Mouse (Mus musculus) urinary bladder, postnatal 4 days (tissue): ENCODE results near the gene Fstl4.

ENCODE experiments used
- DNase-seq, 2 experiments: peaks; one replicate each; pipeline ENCODE4 v3.0.0; 2021 to 2022; ENCODE audit warnings: low spot score in 2 of 2

The Fstl4 gene

DNA sequence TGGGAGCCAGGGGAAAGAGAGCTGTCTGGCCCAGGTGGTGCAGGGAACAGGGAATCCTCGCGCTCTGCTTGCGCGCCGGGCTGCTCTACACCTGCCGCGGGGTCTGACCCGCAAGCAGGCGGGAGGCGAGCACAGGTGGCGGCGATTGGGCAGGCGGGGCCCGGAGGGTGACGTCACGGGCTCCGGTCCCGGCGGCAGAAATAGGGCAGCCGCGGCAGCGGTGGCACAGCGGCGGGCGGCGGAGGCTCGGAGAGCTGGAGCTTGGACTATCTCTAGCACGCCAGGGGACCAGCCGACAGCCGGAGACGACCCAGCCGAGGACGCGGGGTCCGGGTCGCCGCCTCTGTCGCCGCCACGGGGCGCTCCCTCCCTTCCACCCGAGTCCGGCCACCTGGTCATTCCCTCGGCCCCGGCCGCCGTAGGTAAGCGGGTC, at the start of gene Fstl4:
Gene Fstl4, plus strand, starts transcription at position 174 of the 433 bp plus-strand sequence.
- peak in 1 of 2 experiments; percentile 20 for DNase-seq

- DNase-seq: no peak
Measured at GRCm38 (mm10) chr11:52718570-52718969, 45.9 kb upstream of the Fstl4 start.

GRCm38 (mm10) chr11:52721087-52721486, 43.3 kb upstream of the Fstl4 start:
- no peak for DNase-seq

DNA sequence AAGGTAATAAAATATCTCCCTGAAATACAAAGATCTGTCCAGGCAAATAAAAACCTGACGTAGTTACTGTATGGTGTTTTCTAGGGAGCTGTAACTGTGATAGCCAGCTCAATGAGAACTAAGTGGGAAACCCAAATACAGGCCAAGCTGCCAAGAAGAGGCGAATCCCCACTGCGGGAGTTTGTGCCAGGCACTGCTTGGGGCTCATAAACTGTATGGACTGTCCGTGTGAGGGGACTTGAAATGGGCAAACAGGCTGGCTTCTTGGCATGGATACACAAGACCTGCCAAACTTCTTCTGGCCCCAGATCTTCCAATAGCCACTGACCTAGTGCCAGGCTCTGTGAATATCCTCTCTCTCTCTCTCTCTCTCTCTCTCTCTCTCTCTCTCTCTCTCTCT, 41.7 kb upstream of the Fstl4 start:
- DNase-seq: no peak

- DNase-seq: no peak
Measured at GRCm38 (mm10) chr11:52726001-52726400, 38.4 kb upstream of the Fstl4 start.

- DNase-seq: no peak
Measured at GRCm38 (mm10) chr11:52728479-52728878, 36.0 kb upstream of the Fstl4 start.

GRCm38 (mm10) chr11:52729890-52730289, 34.5 kb upstream of the Fstl4 start:
- no peak for DNase-seq

- DNase-seq: no peak
Measured at GRCm38 (mm10) chr11:52731979-52732378, 32.5 kb upstream of the Fstl4 start.

DNA sequence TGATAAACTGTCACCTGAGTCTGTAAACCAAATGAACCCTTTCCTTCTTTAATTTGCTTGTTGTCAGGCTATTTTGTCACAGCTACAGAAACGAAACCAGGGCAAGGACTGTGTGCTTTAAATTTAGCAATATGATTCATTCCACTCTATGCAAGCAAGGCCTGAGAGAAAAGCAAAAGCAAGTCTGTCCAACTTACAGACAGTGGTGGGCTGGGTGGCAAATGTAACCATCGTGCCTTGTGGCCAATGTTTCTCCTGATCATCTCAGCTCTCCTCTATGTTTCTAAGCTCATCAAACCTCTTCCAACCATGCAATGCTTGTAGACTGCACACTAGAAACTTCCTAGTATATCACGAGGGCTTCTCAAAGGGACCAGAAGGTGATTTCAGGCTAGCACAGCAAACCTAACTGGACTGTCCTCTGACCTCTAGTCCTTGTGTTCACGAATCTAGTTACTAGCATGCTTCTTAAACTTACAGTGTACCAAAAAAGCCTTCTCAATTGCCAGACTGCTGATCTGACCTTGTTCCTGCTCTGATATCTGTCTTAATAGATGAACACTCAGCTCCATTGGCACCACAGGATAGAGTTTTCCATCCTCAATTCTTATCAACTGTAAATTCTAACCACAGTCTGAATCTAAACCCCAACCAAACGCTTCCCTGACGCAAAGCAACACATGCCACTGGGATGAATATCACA, 29.8 kb upstream of the Fstl4 start:
- DNase-seq: no peak

GRCm38 (mm10) chr11:52739187-52739586, 25.2 kb upstream of the Fstl4 start:
- DNase-seq: no peak

- no peak for DNase-seq
Measured at GRCm38 (mm10) chr11:52740466-52740865, 24.0 kb upstream of the Fstl4 start.

DNA sequence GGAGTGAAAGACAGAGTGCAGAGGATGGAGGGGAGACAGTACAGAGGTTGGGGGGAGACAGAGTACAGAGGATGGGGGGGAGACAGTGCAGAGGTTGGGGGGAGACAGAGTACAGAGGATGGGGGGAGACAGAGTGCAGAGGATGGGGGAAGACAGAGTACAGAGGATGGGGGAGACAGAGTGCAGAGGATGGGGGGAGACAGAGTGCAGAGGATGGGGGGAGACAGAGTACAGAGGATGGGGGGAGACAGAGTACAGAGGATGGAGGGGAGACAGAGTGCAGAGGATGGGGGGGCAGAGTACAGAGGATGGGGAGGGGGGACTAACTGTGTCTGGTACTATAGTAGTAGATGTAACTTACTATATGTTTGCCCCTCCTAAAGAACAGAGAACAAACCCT, 20.5 kb upstream of the Fstl4 start:
- no peak for DNase-seq

GRCm38 (mm10) chr11:52744593-52745450, 19.6 kb upstream of the Fstl4 start:
- no peak for DNase-seq

GRCm38 (mm10) chr11:52747206-52747605, 17.2 kb upstream of the Fstl4 start:
- DNase-seq: no peak

DNA sequence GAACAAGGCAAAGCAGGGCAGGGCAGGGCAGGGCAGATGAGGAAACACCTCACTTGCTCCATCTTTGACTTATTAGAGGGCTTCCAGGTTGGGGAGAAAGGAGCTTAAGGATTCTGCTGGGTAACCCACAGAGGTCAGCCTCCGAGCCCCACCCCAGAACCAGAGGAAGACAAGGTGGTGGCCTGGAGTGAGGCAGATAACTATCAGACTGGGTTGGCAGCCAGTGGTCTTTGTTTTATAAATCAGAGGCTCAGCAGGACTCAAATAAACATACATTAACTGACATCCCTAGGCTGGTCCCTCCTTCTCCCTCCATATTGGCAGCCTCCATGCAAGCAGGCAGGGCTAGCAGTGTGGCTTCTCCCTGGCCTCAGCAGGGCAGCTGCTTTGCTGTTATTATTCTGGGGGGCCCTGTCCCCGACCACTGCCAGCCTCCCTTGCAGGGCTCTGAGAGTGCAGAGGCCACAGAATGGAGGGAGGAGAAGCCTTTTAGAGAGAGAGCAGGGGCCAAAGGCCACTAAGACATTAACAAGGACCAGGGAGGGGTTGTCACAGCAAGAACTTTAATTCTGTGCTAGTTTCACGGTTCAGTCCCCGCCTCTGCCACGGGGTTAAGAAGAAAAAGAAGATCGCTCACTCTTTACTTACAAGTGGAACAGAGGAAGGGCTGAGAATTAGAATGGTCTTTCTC, 16.5 kb upstream of the Fstl4 start:
- DNase-seq: no peak

DNA sequence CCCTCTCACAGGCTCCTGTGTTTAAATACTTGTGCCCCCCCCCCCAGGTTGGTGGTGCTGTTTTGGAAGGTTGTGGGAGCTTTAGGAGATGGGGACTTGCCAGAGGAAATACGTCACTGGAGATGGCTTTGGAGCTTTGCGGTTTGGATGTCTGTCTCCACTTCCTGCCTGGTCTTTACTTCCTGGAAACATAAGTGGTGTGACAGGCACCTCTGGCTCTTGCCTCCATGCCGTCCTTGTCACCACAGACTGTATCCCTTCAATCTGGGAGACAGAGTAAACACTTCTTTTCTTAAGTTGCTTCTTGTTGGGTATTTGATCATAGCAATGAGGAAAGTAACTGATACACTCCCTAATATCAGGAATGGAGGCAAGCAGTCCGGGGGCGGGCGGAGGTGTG, 14.4 kb upstream of the Fstl4 start:
- DNase-seq: no peak

GRCm38 (mm10) chr11:52752524-52752923, 11.9 kb upstream of the Fstl4 start:
- no peak for DNase-seq

DNA sequence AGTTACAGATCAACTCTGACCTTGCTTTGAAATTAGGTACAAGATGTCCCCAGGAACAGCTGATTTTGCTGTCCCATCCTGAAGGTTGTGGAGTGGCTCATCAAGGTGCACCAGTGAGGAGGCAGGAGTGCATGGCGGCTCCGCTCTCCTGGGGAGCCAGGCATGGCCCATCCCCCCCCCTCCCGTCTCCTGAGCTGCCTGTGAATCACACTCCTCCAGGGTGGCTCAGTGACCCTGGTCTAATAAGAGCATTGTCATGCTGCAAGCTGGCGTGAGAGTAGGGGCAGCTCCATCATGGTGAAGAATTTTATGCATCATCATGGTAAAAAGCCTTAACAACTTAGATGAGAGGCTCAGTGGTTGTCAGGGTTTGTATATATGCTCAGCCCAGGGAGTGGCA, 11.2 kb upstream of the Fstl4 start:
- DNase-seq: no peak

DNA sequence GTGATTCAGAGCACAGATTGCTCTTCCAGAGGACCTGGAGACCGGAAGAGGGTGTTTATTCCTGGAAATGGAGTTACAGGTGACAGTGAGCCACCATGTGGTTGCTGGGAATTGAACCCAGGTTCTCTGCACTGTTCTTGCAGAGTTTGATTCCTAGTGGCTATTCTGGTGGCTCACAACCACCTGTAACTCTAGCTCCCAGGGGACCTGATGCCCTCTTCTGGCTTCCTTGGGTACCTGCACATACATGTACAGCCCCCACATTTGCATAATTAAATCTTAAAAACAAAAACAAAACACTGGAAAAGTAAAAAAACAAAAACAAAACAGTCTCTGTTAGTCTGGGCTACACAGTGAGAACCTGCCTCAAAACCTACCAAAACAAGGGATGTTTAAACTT, 2.6 kb upstream of the Fstl4 start:
- no peak for DNase-seq

GRCm38 (mm10) chr11:52764894-52765677, 652 bp downstream of the Fstl4 start:
- no peak for DNase-seq

GRCm38 (mm10) chr11:52765678-52766254, 1.3 kb downstream of the Fstl4 start:
- no peak for DNase-seq
